Mouse (Mus musculus) heart, adult 18-20 months (tissue): Measurements from ENCODE around the gene Camkk1. TPM values are rescaled to one million over a fixed set of nuclear protein-coding genes. Genes with fewer than 3 reads are reported as not detected.

Source experiments
- DNase-seq, 2 experiments: peaks; one replicate each; pipeline ENCODE4 v3.0.0; 2021 to 2022; ENCODE audit warnings: mixed read lengths in 1 of 2
- total RNA-seq, 2 experiments: library from RNA; stranded (reverse); gene quantifications; 2 replicates each; pipeline ENCODE4 v1.2.3; 2021

Camkk1 gene
- total RNA-seq, 2 experiments from 2014 or later: 0.90 to 0.92 TPM

DNA sequence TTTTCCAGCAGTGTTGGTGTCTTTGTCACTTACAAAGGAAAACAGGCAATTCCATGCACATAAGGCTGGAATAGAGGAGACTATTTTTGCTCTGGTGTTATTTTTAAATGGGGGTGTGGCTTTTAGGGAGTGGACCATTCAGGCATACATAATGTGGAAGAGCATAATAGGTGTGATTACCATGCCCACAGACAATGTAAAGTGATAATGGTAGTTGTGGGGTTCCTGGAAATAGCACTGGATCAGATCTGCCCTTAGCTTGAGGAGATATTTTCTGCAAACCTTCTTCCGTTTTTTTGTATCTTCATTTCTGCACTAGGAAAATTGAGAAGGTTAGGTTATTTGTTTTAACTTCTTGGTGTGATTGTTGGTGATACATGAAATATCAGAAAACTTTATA, 34.0 kb downstream of the Camkk1 start:
- DNase-seq: no peak

DNA sequence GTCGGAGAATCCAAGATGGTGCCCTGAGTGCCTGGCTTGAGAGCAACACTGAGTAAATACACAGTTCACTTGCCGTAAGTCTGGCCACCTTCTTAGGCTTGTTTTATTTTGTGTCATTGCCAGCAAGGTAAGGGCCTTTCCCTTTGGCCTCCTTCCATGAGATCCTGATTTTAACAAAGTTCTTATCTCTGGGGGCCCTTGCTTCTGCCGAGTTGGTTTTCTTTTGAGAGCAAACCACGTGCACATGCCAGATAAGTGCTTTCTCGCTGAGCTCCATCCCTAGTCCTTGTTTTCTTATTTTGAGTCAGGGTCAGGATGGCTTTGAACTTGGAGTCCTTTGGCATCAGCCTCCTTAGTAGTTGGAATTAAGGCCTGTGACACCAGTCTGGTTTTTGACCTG, 38.9 kb downstream of the Camkk1 start:
- no peak for DNase-seq

DNA sequence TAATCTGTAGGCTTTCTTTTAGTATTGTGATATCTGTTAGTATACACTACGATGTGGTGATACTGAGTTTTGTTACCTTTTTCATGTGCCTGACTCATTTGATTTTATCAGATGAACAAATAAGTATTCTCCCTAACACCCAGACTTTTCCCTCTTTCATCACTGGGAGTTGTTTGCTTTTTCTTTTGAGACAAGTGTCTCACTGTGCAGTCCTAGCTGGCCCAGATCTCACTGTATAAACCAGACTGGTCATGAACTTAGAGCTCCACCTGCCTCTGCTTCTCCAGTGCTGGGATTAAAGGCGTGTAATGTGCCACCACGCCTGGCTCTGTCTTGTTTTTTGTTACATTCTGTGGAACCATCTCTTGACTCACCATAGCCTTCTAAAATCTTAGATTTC, 40.8 kb downstream of the Camkk1 start:
- no peak for DNase-seq

DNA sequence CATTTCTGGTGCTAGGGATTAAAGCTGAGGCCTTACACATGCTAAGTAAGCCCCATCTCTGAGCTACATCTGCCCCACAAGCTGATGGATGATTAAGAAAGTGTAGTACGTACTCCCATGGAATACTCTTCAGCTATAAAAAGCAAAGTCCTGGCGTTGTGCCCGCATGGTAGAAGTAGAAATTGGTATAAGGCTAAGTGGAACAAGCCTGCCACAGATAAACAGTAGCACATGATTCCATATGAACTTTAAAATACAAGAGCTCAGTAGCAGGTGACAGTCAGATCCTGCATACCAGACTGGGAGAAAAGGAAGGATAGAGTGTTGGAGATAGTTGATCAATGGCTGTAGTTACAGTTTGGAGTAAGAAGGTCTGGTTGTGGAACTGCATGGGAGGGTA, 42.6 kb downstream of the Camkk1 start:
- peak in 1 of 2 experiments; percentile 46 for DNase-seq

DNA sequence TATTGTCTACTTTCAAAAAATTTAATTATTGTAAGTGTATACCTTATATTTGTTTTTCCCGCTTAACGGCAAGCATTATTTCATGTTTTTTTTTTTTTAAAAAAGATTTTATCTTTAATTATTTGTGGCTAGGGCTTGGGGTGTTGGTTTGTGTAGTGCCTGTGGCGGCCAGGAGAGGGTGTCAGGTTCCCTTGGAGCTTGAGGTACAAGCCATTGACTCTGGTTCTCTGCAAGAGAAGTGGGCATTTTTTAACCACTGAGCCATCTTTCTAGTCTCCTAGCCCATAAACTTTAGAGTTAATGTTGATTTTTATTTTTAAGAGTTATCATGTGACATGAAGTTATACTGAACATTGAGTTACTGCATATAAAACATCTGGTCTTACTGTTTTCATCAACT, 53.0 kb downstream of the Camkk1 start:
- peak in 1 of 2 experiments; percentile 51 for DNase-seq

GRCm38 (mm10) chr11:73076295-73076694, 57.5 kb downstream of the Camkk1 start:
- DNase-seq: no peak

GRCm38 (mm10) chr11:73076733-73077132, 57.9 kb downstream of the Camkk1 start:
- DNase-seq: peak; percentile 13 to 17

DNA sequence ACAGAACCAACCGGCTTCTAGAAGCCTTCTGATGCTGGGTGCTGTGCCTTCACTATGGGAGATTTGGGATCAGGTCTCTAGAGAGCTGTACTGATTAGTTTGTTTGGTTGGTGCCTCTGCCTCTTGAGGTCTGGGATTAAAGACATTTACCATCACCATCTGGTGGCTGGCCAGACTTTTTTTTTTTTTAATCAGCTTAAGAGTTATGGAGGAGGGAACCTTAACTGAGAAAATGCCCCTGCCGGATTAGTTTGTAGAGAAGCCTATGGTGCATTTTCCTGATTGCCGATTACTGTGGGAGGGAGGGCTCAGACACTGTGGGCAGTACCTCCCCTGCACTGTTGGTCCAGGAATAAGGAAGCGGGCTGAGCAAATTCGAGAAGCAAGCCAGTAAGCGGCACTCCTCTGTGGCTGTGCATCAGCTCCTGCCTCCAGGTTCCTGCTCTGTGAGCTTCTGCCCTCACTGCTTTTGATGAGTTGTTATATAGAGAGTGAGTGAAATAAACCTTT, 58.5 kb downstream of the Camkk1 start:
- DNase-seq: no peak

DNA sequence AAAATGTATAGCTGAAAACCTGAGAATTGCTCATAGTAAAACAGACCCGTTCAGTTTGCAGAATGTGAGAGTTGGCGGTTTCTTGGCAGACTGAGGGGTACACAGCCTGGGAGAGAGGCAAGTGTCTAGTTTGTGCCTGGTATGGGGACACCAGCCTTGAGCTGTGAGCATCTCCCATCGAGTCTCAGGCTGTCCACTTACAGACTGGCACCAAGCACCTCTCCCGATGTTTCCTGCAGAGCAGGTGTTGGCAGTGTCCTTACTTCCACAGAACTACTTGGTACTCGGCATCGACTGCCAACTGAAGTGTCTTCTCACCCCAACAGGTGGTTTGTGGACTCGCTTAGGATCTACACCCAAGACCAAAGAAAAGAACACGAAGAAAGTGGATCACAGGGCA, 59.8 kb downstream of the Camkk1 start:
- DNase-seq: no peak

DNA sequence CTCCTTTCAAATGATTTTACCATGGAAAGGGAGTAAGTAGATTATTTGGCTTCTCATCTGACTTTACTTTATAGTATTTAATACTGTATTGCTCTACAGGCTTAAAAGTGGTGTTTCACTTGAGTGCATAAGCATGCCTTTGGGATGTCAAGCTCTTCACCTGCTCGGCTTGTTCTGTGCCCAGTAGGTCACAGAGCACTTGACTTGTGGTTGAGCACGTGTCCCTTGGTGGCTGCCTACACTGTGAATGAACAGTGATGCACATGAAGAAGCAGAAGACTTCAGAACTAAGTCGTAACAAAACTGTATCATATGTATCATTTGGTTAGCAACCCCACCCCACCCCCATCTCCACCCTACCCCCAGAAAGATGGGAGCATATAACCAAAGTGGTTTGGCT, 61.5 kb downstream of the Camkk1 start:
- peak; percentile 12 to 23 for DNase-seq

DNA sequence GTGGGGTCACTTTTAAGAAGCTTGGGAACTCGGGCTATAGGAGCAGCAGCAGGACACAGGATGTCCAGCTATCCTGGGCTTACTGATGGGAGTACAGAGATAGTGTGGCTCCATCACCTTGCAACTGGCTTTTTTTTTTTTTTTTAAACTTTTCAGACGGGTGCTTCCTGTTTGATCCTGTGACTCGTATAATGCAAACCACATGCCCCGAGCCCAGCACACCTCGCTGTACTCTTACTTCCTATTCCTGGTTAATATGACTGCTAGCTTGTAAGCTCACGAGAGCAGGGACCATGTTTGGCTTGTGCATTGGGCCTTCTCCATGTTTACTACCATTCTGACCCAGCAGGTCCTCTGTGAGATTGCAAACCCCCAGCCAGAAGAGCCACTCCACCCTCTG, 65.5 kb downstream of the Camkk1 start:
- DNase-seq: no peak

- DNase-seq: peak; percentile 12 to 28
Measured at GRCm38 (mm10) chr11:73084804-73085231, 66.0 kb downstream of the Camkk1 start.

DNA sequence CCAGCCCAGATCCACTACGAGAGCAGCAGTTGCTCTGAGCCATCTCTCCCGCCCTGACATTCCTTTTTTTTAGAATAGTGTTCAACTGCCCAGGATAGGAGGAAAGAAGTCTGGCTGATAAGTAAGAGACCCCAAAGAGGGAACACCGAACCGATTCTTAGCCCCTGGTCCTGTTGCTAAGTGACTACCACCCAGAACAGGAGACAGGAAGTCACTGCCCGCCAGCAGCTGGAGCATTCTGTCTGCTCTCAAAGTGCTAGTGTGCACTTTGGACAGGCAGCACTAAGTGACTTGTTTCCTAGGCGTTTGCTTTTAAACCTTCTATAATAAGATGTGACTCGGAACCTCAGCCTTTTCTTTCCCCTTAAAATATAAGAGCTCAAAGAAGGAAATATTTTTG, 66.6 kb downstream of the Camkk1 start:
- DNase-seq: peak in 1 of 2 experiments; percentile 23

- DNase-seq: no peak
Measured at GRCm38 (mm10) chr11:73087700-73088480, 69.1 kb downstream of the Camkk1 start.

- DNase-seq: no peak
Measured at GRCm38 (mm10) chr11:73090283-73090682, 71.5 kb downstream of the Camkk1 start, which contains the start of gene Itgae. Itgae (plus strand) TSS chr11:73090583.

DNA sequence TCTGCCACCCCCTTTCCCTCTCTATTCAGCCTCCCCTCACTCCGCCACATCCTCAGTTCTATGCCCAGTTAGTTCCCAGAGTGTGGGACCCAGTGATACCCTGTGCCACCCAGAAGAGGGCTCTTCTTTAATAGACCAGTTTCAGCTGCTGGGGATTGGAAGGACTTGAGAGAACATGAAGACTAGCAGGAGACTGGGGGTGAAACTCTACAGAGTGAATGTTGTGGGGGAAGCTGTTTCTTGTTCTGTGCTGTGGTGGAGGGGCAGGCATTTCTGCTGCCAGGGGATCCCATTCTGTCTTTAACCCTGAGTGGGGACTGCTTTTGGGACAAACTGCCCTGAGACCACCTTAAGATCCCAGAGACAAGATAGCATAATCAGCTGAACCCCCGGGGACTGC, 72.0 kb downstream of the Camkk1 start:
- no peak for DNase-seq

Other genes starting within 250 kb of the Camkk1 start
- gene Cyb5d2, start 222.9 kb upstream of the Camkk1 start, total RNA-seq: 10 to 100 TPM; 21.5 to 24.3 TPM
- gene Zzef1, start 222.8 kb upstream of the Camkk1 start, total RNA-seq: 10 to 100 TPM; 16.5 to 19.6 TPM
- gene Atp2a3, start 57.8 kb upstream of the Camkk1 start, total RNA-seq: 10 to 100 TPM in 1 of 2 experiments, 1 to 10 TPM in 1; 8.6 to 15.8 TPM
- under 1 TPM; 0.25 to 0.28 TPM for gene P2rx1, start 19.9 kb upstream of the Camkk1 start, total RNA-seq
- gene Ncbp3, start 28.8 kb downstream of the Camkk1 start, total RNA-seq: 1 to 10 TPM; 5.6 to 6.2 TPM
- gene Itgae, start 71.6 kb downstream of the Camkk1 start, total RNA-seq: under 1 TPM; 0.10 to 0.41 TPM
- gene Haspin, start 119.3 kb downstream of the Camkk1 start, total RNA-seq: under 1 TPM; 0.12 to 0.21 TPM
- 10 to 100 TPM; 14.4 to 17.1 TPM for gene P2rx5, start 141.4 kb downstream of the Camkk1 start, total RNA-seq
- gene Emc6, start 158.0 kb downstream of the Camkk1 start, total RNA-seq: 10 to 100 TPM; 94.8 to 98.0 TPM
- gene Tax1bp3, start 158.1 kb downstream of the Camkk1 start, total RNA-seq: 10 to 100 TPM; 48.7 to 53.3 TPM
- 1 to 10 TPM; 10.0 TPM for gene Ctns, start 180.0 kb downstream of the Camkk1 start, total RNA-seq
- 1 to 10 TPM in 1 of 2 experiments, under 1 TPM in 1; 0.92 to 1.5 TPM for gene Shpk, start 180.5 kb downstream of the Camkk1 start, total RNA-seq
- gene Trpv1, start 215.3 kb downstream of the Camkk1 start, total RNA-seq: not detected
- gene Trpv3, start 248.4 kb downstream of the Camkk1 start, total RNA-seq: not detected